Mouse (Mus musculus) forebrain, postnatal 0 days (tissue): ENCODE measurements around the gene Nrarp. TPM values are rescaled to one million over a fixed set of nuclear protein-coding genes. Genes with fewer than 3 reads are reported as not detected.

Source experiments
- ATAC-seq: fragments of 200-750 bp; cut with Nextera tagmentation; 2 replicates; pipeline ENCODE4 v1.8.0; 2017; ENCODE audit warnings: mild to moderate bottlenecking, moderate library complexity
- DNase-seq: peaks from one replicate; pipeline ENCODE4 v3.0.0-alpha.2; 2015
- H3K27ac ChIP-seq: fragments of 300-500 bp; sonication (generic); 2 replicates; pipeline ENCODE4 v1.5.1; 2014; ENCODE audit warnings: low read depth, mild to moderate bottlenecking, antibody characterized with exemption, low read length, moderate library complexity, mixed read lengths
- H3K27me3 ChIP-seq: fragments of 300-500 bp; sonication (generic); 2 replicates; pipeline ENCODE4 v1.6.1; 2014; ENCODE audit warnings: mild to moderate bottlenecking, low read length, mixed read lengths; ENCODE audit not compliant: insufficient read depth
- H3K36me3 ChIP-seq: fragments of 300-500 bp; sonication (generic); 2 replicates; pipeline ENCODE4 v1.6.1; 2014; ENCODE audit warnings: mild to moderate bottlenecking, moderate library complexity; ENCODE audit not compliant: insufficient read depth
- H3K4me1 ChIP-seq: fragments of 300-500 bp; sonication (generic); 2 replicates; pipeline ENCODE4 v1.6.1; 2014; ENCODE audit warnings: antibody characterized with exemption; ENCODE audit not compliant: insufficient read depth
- H3K4me2 ChIP-seq: fragments of 300-500 bp; sonication (generic); 2 replicates; pipeline ENCODE4 v1.6.1; 2014; ENCODE audit warnings: low read depth, mild to moderate bottlenecking, moderate library complexity
- H3K4me3 ChIP-seq: fragments of 300-500 bp; sonication (generic); 2 replicates; pipeline ENCODE4 v1.5.1; 2014; ENCODE audit warnings: low read depth, low read length, mixed read lengths
- H3K9ac ChIP-seq: fragments of 300-500 bp; sonication (generic); 2 replicates; pipeline ENCODE4 v1.6.1; 2014; ENCODE audit warnings: mild to moderate bottlenecking
- H3K9me3 ChIP-seq: fragments of 300-500 bp; sonication (generic); 2 replicates; pipeline ENCODE4 v1.6.1; 2016; ENCODE audit warnings: low read length
- CTCF ChIP-seq: sonication (generic); IDR thresholded peaks from 2 replicates; pipeline ENCODE4 v1.5.1; 2016; ENCODE audit warnings: antibody characterized with exemption, control low read depth, low read depth
- WGBS: fragments of 180-500 bp; shearing (Covaris S2); extraction: QIAGEN DNeasy Blood & Tissue Kit; methylation state at CpG from one replicate; pipeline ENCODE4 v1.1.7; 2014; 5-methylcytosine and 5-hydroxymethylcytosine counted together
- polyA plus RNA-seq: library from polyadenylated mRNA; unstranded; fragments of >200 nt; fragmentation: Nextera tagmentation; extraction: Ambion mirVana; gene quantifications from 2 replicates; pipeline ENCODE4 v1.2.1, GENCODE M21; 2015
- total RNA-seq: library from RNA; depleted of rRNA; stranded (reverse); fragments of >200 nt; gene quantifications from 2 replicates; pipeline ENCODE4 v1.2.3, GENCODE M21; 2014

Nrarp gene
- total and polyA plus RNA-seq, 2 experiments from 2014 or later: 17.8 to 40.0 TPM

DNA sequence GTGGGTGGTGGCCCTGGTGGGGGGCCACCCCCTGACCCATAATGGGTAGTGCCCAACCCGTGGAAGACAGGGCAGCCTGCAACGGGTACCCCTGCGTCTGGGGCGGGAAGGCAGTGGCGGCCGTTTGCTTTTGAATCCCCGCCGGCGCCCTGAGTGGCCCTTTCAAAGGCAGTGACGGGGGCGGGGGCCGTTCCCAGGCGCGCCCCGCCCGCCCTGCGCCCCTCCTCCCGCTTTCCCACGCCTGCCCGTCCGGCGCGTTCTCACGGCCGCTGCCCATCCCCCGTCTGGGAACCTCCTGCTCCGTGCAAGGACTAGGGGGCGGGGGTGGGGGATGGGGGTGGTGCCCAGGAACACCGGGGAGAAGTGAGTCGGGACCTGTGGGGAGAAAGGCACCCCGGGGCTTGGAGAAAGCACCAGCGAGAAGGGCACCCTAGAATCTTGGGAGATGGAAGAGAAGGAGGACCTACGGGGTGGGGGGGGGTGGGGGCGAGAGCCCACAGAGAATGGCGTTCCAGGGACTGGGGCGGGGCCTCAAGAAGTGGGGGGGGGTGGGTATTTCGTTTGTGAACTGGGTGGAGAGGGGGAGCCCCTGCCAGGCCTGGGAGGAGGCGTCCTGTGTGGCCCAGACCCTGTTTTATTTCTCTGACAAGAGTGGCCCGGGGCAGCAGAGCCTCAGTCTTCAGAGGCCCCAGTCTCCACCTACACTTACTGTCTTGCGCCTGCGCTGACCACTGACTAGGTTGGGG is 12.5 kb upstream of the Nrarp start:
- H3K36me3 ChIP-seq: no peaks in the 10 kb centered on the region
- peaks cover 6% of the 10 kb centered on the region for H3K4me1 ChIP-seq
- peak; percentile 65 for DNase-seq
- ATAC-seq: peak; percentile 68
- H3K9ac ChIP-seq: peak overlapping the region; percentile 74
- WGBS: under 1% methylated on average over 36 of the region's 41 CpGs
- peak overlapping the region; percentile 96 for H3K4me2 ChIP-seq
- no peak for TF ChIP-seq CTCF
- H3K4me3 ChIP-seq: peak overlapping the region; percentile 52
- peak overlapping the region; percentile 73 for H3K27ac ChIP-seq
- H3K27me3 ChIP-seq: no peaks in the 10 kb centered on the region
- H3K9me3 ChIP-seq: no peaks in the 10 kb centered on the region

DNA sequence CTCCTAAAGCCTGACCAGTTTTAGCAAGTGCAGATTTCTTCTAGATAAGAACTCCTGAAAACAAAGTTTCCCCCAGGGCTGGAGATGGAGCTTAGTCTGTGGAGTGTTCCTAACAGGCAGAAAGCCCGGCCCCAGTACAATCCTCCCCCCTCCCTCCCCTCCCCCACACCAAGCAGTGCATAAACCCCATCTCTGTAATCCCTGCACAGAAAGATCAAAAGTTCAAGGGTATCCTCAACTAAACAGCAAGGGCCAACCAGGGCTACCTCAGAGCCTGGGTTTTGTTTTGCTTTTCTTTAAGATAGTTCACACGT is 11.9 kb upstream of the Nrarp start:
- H3K9ac ChIP-seq: no peak overlapping the region
- no peak for TF ChIP-seq CTCF
- H3K27ac ChIP-seq: peak overlapping the region; percentile 59
- ATAC-seq (no peak), DNase-seq (no peak)
- H3K27me3 ChIP-seq: no peaks in the 10 kb centered on the region
- H3K4me1 ChIP-seq: peaks cover 5% of the 10 kb centered on the region
- peak overlapping the region; percentile 96 for H3K4me2 ChIP-seq
- H3K4me3 ChIP-seq: peak overlapping the region; percentile 52; the same call in 1 of the 2 replicates
- no peaks in the 10 kb centered on the region for H3K9me3 ChIP-seq
- WGBS: 4% methylated on average over 2 of the region's 2 CpGs
- no peaks in the 10 kb centered on the region for H3K36me3 ChIP-seq

- H3K27me3 ChIP-seq: no peaks in the 10 kb centered on the region
- no peak for ATAC-seq
- peaks cover 4% of the 10 kb centered on the region; the same call in 1 of the 2 replicates for H3K4me1 ChIP-seq
- 19% methylated on average over 5 of the region's 5 CpGs for WGBS
- no peaks in the 10 kb centered on the region for H3K9me3 ChIP-seq
- no peaks in the 10 kb centered on the region for H3K36me3 ChIP-seq
- H3K27ac ChIP-seq: no peak overlapping the region
- no peak for TF ChIP-seq CTCF
- H3K9ac ChIP-seq: no peak overlapping the region
- no peak overlapping the region for H3K4me3 ChIP-seq
- no peak for DNase-seq
- H3K4me2 ChIP-seq: no peak overlapping the region
These were observed 10.8 kb upstream of the Nrarp start for GRCm38 (mm10) chr2:25169778-25170177.

GRCm38 (mm10) chr2:25170326-25171100 is 10.0 kb upstream of the Nrarp start:
- H3K4me1 ChIP-seq: peaks cover 5% of the 10 kb centered on the region
- H3K4me3 ChIP-seq: no peak overlapping the region
- no peak for DNase-seq
- H3K27me3 ChIP-seq: no peaks in the 10 kb centered on the region
- no peak overlapping the region for H3K9ac ChIP-seq
- H3K36me3 ChIP-seq: no peaks in the 10 kb centered on the region
- no peak overlapping the region for H3K4me2 ChIP-seq
- no peaks in the 10 kb centered on the region for H3K9me3 ChIP-seq
- no peak for TF ChIP-seq CTCF
- H3K27ac ChIP-seq: no peak overlapping the region
- WGBS: 55% methylated on average over 10 of the region's 10 CpGs
- no peak for ATAC-seq

GRCm38 (mm10) chr2:25171101-25171768 is 9.3 kb upstream of the Nrarp start:
- H3K36me3 ChIP-seq: no peaks in the 10 kb centered on the region
- no peak overlapping the region for H3K27ac ChIP-seq
- no peak overlapping the region for H3K4me2 ChIP-seq
- H3K9ac ChIP-seq: no peak overlapping the region
- no peak for ATAC-seq
- H3K9me3 ChIP-seq: no peaks in the 10 kb centered on the region
- no peak overlapping the region for H3K4me3 ChIP-seq
- WGBS: 85% methylated on average over 6 of the region's 6 CpGs
- H3K4me1 ChIP-seq: peaks cover 6% of the 10 kb centered on the region
- TF ChIP-seq CTCF: no peak
- H3K27me3 ChIP-seq: no peaks in the 10 kb centered on the region
- no peak for DNase-seq

DNA sequence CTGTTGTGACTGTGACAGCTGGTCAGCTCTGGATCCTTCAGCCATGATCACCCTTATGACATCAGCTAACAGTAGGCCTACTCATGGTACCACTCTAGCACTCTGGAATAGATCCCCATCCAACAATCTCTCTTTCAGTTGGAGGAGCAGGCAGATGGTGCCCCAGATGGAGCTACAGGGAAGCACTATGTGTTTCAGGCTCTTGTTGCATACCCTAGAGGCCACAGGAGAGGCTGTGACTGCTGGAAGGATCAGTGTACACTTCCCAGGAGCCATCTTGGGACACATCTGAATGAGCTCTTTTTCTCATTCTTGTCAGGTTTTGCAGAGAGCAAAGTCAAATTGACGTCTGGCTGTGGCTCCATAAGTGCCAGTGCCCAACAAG is 8.8 kb upstream of the Nrarp start:
- Histone ChIP-seq H3K36me3 (no peaks in the 10 kb centered on the region), H3K4me1 (peaks cover 6% of the 10 kb centered on the region), H3K4me2 (no peak overlapping the region), H3K9me3 (no peaks in the 10 kb centered on the region), H3K9ac (no peak overlapping the region), H3K4me3 (no peak overlapping the region), H3K27me3 (no peaks in the 10 kb centered on the region), H3K27ac (no peak overlapping the region)
- DNase-seq (no peak), ATAC-seq (peak; percentile 9; the same call in 1 of the 2 replicates)
- 33% methylated on average over 1 of the region's 1 CpGs for WGBS
- TF ChIP-seq CTCF: no peak

DNA sequence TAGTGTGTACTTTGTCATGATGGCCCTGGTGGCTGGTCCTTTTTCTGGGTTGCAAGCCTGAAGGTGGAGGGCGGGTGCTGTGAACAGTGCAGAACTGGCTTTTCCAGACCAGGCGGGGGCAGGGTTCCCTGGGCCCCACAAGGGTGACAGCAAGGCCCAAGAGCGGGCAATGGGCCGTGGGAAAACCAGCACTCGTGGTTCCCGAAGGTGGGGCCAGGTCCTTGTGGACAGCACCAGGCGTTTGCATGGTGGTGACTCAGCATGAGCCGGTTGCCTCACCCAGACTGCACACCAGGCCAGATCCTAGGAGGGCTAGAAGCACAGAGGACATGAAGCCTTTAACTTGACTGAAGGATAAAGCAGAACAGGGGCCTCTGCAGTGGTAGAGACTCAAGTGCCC is 7.9 kb upstream of the Nrarp start:
- Histone ChIP-seq H3K4me2 (no peak overlapping the region), H3K27me3 (no peaks in the 10 kb centered on the region), H3K36me3 (no peaks in the 10 kb centered on the region), H3K4me3 (no peak overlapping the region), H3K27ac (no peak overlapping the region), H3K9ac (no peak overlapping the region), H3K4me1 (peaks cover 6% of the 10 kb centered on the region), H3K9me3 (no peaks in the 10 kb centered on the region)
- ATAC-seq (no peak), DNase-seq (no peak)
- no peak for TF ChIP-seq CTCF
- WGBS: 77% methylated on average over 8 of the region's 8 CpGs
